Mouse (Mus musculus) liver, embryonic 15.5 days (tissue): ENCODE measurements at regions not wholly inside any gene's neighbourhood (a gene's known extent, or its start where the extent isn't known, plus 50 kb on each side); places are given as distances from the start of the nearest gene placed in this dataset.

Source experiments
- ATAC-seq: fragments of 200-750 bp; cut with Nextera tagmentation; 2 replicates; pipeline ENCODE4 v1.8.0; 2017; ENCODE audit warnings: moderate number of reproducible peaks, mild to moderate bottlenecking, moderate library complexity; ENCODE audit not compliant: insufficient read depth
- H3K27ac ChIP-seq: fragments of 300-500 bp; sonication (generic); replicated peaks from 2 replicates; pipeline ENCODE4 v1.5.1; 2015; ENCODE audit warnings: mild to moderate bottlenecking, inconsistent platforms
- H3K27me3 ChIP-seq: fragments of 300-500 bp; sonication (generic); 2 replicates; pipeline ENCODE4 v1.6.1; 2015; ENCODE audit warnings: mild to moderate bottlenecking, inconsistent platforms
- H3K36me3 ChIP-seq: fragments of 300-500 bp; sonication (generic); replicated peaks from 2 replicates; pipeline ENCODE4 v1.6.1; 2015; ENCODE audit warnings: moderate library complexity, mild to moderate bottlenecking, inconsistent platforms
- H3K4me1 ChIP-seq: fragments of 300-500 bp; sonication (generic); replicated peaks from 2 replicates; pipeline ENCODE4 v1.6.1; 2015; ENCODE audit warnings: inconsistent platforms
- H3K4me2 ChIP-seq: fragments of 300-500 bp; sonication (generic); 2 replicates; pipeline ENCODE4 v1.6.1; 2015; ENCODE audit warnings: moderate library complexity, mild to moderate bottlenecking, inconsistent platforms
- H3K4me3 ChIP-seq: fragments of 300-500 bp; sonication (generic); replicated peaks from 2 replicates; pipeline ENCODE4 v1.5.1; 2015; ENCODE audit warnings: mild to moderate bottlenecking, inconsistent platforms
- H3K9ac ChIP-seq: fragments of 300-500 bp; sonication (generic); 2 replicates; pipeline ENCODE4 v1.6.1; 2015; ENCODE audit warnings: moderate library complexity, mild to moderate bottlenecking, inconsistent platforms
- H3K9me3 ChIP-seq: fragments of 300-500 bp; sonication (generic); replicated peaks from 2 replicates; pipeline ENCODE4 v1.6.1; 2016; ENCODE audit warnings: inconsistent platforms
- WGBS: fragments of 180-500 bp; shearing (Covaris S2); methylation state at CpG from one replicate; pipeline ENCODE4 v1.1.7; 2015; ENCODE audit warnings: mixed read lengths; ENCODE audit not compliant: insufficient replicate concordance; 5-methylcytosine and 5-hydroxymethylcytosine counted together

DNA sequence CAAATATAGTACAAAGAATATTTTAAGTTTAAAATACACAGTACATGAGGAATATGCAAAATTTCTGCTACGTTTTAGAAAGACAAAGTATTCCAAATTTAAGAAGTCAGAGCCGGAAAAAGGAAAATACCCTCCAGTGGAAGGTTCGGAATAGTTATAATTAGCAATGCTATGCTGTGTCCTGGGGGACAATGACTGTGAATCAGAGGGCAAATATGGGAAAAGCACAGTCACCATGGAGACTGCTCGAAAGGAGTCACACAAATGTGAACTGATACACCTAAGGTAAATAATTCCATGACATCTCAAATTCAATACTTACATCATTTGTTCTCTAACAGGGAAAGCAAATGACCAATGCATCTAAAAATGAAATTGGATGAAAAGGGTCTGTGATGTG, 707.0 kb upstream of the Nectin3 start:
- Histone ChIP-seq H3K9me3 (no peaks in the 10 kb centered on the region), H3K4me1 (no peaks in the 10 kb centered on the region), H3K9ac (no peak overlapping the region), H3K4me3 (no peak overlapping the region), H3K36me3 (no peaks in the 10 kb centered on the region), H3K27me3 (no peaks in the 10 kb centered on the region), H3K27ac (no peak overlapping the region), H3K4me2 (no peak overlapping the region)
- no peak for ATAC-seq
- 53% methylated on average over 4 of the region's 4 CpGs for WGBS

DNA sequence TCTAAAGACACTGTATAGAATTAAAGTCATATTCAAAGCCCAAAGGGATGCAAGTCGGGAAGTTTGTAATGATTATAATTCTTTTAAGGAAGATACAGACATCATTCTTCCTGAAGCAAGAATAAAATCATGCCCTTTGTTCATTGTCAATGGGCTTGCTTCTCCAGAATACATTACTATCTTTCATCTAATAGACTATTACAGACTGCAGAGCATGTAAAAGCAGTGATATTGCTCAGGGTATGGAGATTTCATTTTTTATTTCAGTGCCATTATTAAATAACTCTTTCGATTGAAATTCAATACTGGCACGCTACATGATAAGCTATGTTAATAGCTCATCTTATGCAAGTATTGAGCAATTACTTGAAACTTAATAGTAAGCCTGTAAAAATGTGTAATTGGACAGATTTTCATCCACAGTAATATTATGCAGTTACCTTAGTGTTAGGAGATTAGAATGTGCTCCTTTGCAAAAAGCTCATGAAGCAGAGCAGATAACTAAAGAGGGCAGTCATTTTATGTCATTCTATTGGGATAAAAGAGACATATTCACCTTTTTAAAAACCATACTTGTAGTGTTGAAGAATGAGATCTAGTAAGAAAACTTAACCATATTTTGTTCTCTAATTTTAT, 706.5 kb upstream of the Nectin3 start:
- H3K4me3 ChIP-seq, result no peak overlapping the region
- no peaks in the 10 kb centered on the region for H3K36me3 ChIP-seq
- H3K9ac ChIP-seq, result no peak overlapping the region
- H3K4me1 ChIP-seq, result no peaks in the 10 kb centered on the region
- no peaks in the 10 kb centered on the region for H3K27me3 ChIP-seq
- no peak for ATAC-seq
- H3K9me3 ChIP-seq, result no peaks in the 10 kb centered on the region
- no peak overlapping the region for H3K4me2 ChIP-seq
- WGBS, result 64% methylated on average over 3 of the region's 3 CpGs
- H3K27ac ChIP-seq, result no peak overlapping the region

DNA sequence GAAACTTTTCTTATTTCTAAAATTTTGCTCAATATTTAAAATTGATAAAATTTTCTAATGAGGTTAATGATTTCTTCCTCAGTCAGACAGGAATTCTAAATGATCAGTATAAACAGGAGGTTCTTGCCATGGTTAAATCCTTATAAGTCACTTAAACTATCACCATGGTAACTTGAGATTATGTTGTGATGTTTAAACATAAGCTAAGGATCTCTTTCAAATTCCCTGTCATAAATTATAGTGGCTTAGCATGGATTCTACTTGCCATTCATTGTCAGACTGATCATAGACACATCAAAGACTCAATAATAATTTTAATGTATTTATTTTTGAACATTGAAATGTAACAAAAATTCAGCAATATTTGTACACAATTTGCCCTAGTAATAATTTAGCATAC, 705.7 kb upstream of the Nectin3 start:
- no peak for ATAC-seq

DNA sequence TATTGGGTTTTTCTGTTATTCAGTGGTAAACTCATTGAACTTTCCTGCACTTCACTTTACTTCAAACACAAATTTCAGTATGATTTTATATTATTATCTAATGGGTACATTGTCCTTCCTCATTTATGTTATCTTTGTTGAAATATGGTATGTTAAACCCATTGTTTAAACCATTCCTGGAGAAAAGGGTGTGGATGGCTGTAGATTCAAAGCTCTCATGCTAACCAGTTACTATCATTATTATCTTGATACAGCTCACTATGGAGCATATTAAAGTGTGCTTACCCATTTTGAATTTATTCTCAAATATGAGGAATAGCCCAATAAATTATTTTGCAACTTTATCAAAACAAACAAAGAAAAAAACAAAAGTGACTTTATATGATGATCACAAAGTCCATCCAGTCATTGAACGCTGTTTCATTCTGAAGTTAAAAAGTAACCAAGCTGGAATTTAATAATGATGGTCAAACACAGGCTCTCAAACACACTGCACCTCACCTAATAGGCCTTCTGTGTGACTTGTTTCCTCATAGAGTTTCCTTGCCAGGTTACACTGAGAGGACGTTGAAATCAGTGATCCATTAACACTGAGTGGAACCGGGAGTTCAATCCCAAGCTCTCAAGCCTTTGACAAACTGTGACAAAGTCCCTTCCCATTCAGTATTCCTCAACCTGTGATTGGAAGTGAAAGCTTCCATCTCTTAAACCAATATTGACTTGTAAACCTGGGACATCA, 673.3 kb upstream of the Nectin3 start:
- ATAC-seq, result peak; percentile 60
- Histone ChIP-seq H3K9me3 (no peaks in the 10 kb centered on the region), H3K4me1 (no peaks in the 10 kb centered on the region), H3K36me3 (no peaks in the 10 kb centered on the region), H3K27ac (no peak overlapping the region), H3K4me3 (no peak overlapping the region), H3K9ac (no peak overlapping the region), H3K27me3 (no peaks in the 10 kb centered on the region), H3K4me2 (no peak overlapping the region)
- 63% methylated on average over 3 of the region's 3 CpGs for WGBS

More for the DNA sequence above, 705.7 kb upstream of the Nectin3 start:
- Histone ChIP-seq H3K9me3 (no peaks in the 10 kb centered on the region), H3K9ac (no peak overlapping the region), H3K27me3 (no peaks in the 10 kb centered on the region), H3K27ac (no peak overlapping the region), H3K4me1 (no peaks in the 10 kb centered on the region), H3K4me3 (no peak overlapping the region), H3K36me3 (no peaks in the 10 kb centered on the region), H3K4me2 (no peak overlapping the region)

DNA sequence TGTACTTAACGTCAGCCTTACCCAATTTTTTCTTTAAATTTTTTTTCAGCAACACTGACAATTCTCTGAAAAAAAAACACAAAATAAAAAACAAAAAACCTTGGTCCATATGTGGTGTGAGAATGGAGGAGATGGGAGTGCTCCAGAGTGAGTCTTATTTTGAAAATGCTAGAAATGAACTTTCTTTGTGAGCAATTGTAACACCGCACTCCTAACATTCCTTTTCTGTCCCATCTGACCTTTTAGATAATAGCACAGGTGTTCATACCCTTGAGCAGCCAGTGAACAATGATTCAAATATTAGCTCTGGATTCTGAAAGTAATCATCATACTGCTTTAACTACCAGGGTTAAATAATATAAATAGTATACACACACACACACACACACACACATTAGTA, 666.2 kb upstream of the Nectin3 start:
- 59% methylated on average over 2 of the region's 2 CpGs for WGBS
- ATAC-seq, result no peak
- H3K27me3 ChIP-seq, result no peaks in the 10 kb centered on the region
- H3K4me2 ChIP-seq, result no peak overlapping the region
- H3K4me3 ChIP-seq, result no peak overlapping the region
- no peak overlapping the region for H3K9ac ChIP-seq
- H3K36me3 ChIP-seq, result no peaks in the 10 kb centered on the region
- no peaks in the 10 kb centered on the region for H3K9me3 ChIP-seq
- no peak overlapping the region for H3K27ac ChIP-seq
- H3K4me1 ChIP-seq, result no peaks in the 10 kb centered on the region
